Mouse (Mus musculus) gastrocnemius, postnatal 10 days (tissue): ENCODE measurements around the gene Gjd3. TPM values are rescaled to one million over a fixed set of nuclear protein-coding genes. Genes with fewer than 3 reads are reported as not detected.

Experiments used
- DNase-seq: peaks from one replicate; pipeline ENCODE4 v3.0.0; 2021; ENCODE audit warnings: mixed read lengths
- total RNA-seq, 2 experiments: library from RNA; stranded (reverse); gene quantifications; 2 replicates each; pipeline ENCODE4 v1.2.3; 2021

The Gjd3 gene
- total RNA-seq, 2 experiments from 2014 or later: not detected

- DNase-seq: peak; percentile 79
Measured at GRCm38 (mm10) chr11:98933151-98933550, 49.7 kb downstream of the Gjd3 start.

- peak; percentile 49 for DNase-seq
Measured at GRCm38 (mm10) chr11:98932293-98933091, 50.3 kb downstream of the Gjd3 start.

Other genes starting within 250 kb of the Gjd3 start
- gene Thra, start 242.4 kb downstream of the Gjd3 start, total RNA-seq: 100 to 1,000 TPM; 149 to 169 TPM
- gene Nr1d1, start 207.7 kb downstream of the Gjd3 start, total RNA-seq: 10 to 100 TPM; 42.4 to 58.7 TPM
- 10 to 100 TPM; 62.6 to 74.1 TPM for gene Msl1, start 187.5 kb downstream of the Gjd3 start, total RNA-seq
- gene Casc3, start 178.1 kb downstream of the Gjd3 start, total RNA-seq: 10 to 100 TPM; 19.1 to 26.2 TPM
- 1 to 10 TPM; 1.9 to 2.6 TPM for gene Rapgefl1, start 146.2 kb downstream of the Gjd3 start, total RNA-seq
- 1 to 10 TPM; 6.3 to 9.0 TPM for gene Wipf2, start 119.4 kb downstream of the Gjd3 start, total RNA-seq
- gene Cdc6, start 75.2 kb downstream of the Gjd3 start, total RNA-seq: 1 to 10 TPM; 2.3 to 3.5 TPM
- 10 to 100 TPM; 22.6 to 31.5 TPM for gene Rara, start 55.2 kb downstream of the Gjd3 start, total RNA-seq
- 10 to 100 TPM; 33.9 to 43.9 TPM for gene Top2a, start 41.2 kb upstream of the Gjd3 start, total RNA-seq
- 100 to 1,000 TPM; 172 to 198 TPM for gene Igfbp4, start 58.2 kb upstream of the Gjd3 start, total RNA-seq
- gene Tns4, start 106.3 kb upstream of the Gjd3 start, total RNA-seq: not detected
- under 1 TPM; 0.14 to 0.23 TPM for gene Ccr7, start 172.1 kb upstream of the Gjd3 start, total RNA-seq
- gene Smarce1, start 248.0 kb upstream of the Gjd3 start, total RNA-seq: 10 to 100 TPM; 55.5 to 63.5 TPM